Mouse (Mus musculus) liver, postnatal 0 days (tissue): Measurements from ENCODE around the gene Six6. TPM values are rescaled to one million over a fixed set of nuclear protein-coding genes. Genes with fewer than 3 reads are reported as not detected.

ENCODE experiments used
- ATAC-seq: fragments of 200-750 bp; cut with Nextera tagmentation; 2 replicates; pipeline ENCODE4 v1.8.0; 2017; ENCODE audit warnings: mild to moderate bottlenecking, moderate library complexity
- DNase-seq: peaks from one replicate; pipeline ENCODE4 v3.0.0-alpha.2; 2016
- H3K27ac ChIP-seq: fragments of 300-500 bp; sonication (generic); 2 replicates; pipeline ENCODE4 v1.5.1; 2014; ENCODE audit warnings: antibody characterized with exemption, moderate library complexity, mild to moderate bottlenecking, low read depth
- H3K27me3 ChIP-seq: fragments of 300-500 bp; sonication (generic); 2 replicates; pipeline ENCODE4 v1.6.1; 2014; ENCODE audit warnings: low read length, control low read depth, mixed read lengths; ENCODE audit not compliant: insufficient read depth
- H3K36me3 ChIP-seq: fragments of 300-500 bp; sonication (generic); replicated peaks from 2 replicates; pipeline ENCODE4 v1.6.1; 2014; ENCODE audit warnings: mild to moderate bottlenecking, control low read depth, low read length, moderate library complexity, mixed read lengths; ENCODE audit not compliant: insufficient read depth
- H3K4me1 ChIP-seq: fragments of 300-500 bp; sonication (generic); 2 replicates; pipeline ENCODE4 v1.6.1; 2014; ENCODE audit warnings: antibody characterized with exemption, mild to moderate bottlenecking, control low read depth; ENCODE audit not compliant: insufficient read depth
- H3K4me2 ChIP-seq: fragments of 300-500 bp; sonication (generic); 2 replicates; pipeline ENCODE4 v1.6.1; 2014; ENCODE audit warnings: low read depth, mild to moderate bottlenecking, low read length, moderate library complexity, mixed read lengths
- H3K4me3 ChIP-seq: fragments of 300-500 bp; sonication (generic); 2 replicates; pipeline ENCODE4 v1.5.1; 2014; ENCODE audit warnings: low read depth, low read length
- H3K9ac ChIP-seq: fragments of 300-500 bp; sonication (generic); replicated peaks from 2 replicates; pipeline ENCODE4 v1.6.1; 2014; ENCODE audit warnings: mild to moderate bottlenecking, moderate library complexity
- H3K9me3 ChIP-seq: fragments of 300-500 bp; sonication (generic); 2 replicates; pipeline ENCODE4 v1.6.1; 2016; ENCODE audit warnings: mild to moderate bottlenecking, control low read depth, low read length, mixed read lengths
- CTCF ChIP-seq: sonication (generic); IDR thresholded peaks from 2 replicates; pipeline ENCODE4 v1.5.1; 2016; ENCODE audit warnings: antibody characterized with exemption, low read depth
- EP300 ChIP-seq: IDR thresholded peaks from 2 replicates; pipeline ENCODE4 v1.6.1; 2016; ENCODE audit warnings: antibody characterized with exemption, low read depth, mild to moderate bottlenecking
- WGBS: fragments of 180-500 bp; shearing (Covaris S2); extraction: QIAGEN DNeasy Blood & Tissue Kit; methylation state at CpG from one replicate; pipeline ENCODE4 v1.1.7; 2014; ENCODE audit not compliant: insufficient replicate concordance; 5-methylcytosine and 5-hydroxymethylcytosine counted together
- polyA plus RNA-seq: library from polyadenylated mRNA; unstranded; fragments of >200 nt; fragmentation: Nextera tagmentation; extraction: Ambion mirVana; gene quantifications from 2 replicates; pipeline ENCODE4 v1.2.1, GENCODE M21; 2015

The Six6 gene
- polyA plus RNA-seq, 1 experiment from 2014 or later: not detected

DNA sequence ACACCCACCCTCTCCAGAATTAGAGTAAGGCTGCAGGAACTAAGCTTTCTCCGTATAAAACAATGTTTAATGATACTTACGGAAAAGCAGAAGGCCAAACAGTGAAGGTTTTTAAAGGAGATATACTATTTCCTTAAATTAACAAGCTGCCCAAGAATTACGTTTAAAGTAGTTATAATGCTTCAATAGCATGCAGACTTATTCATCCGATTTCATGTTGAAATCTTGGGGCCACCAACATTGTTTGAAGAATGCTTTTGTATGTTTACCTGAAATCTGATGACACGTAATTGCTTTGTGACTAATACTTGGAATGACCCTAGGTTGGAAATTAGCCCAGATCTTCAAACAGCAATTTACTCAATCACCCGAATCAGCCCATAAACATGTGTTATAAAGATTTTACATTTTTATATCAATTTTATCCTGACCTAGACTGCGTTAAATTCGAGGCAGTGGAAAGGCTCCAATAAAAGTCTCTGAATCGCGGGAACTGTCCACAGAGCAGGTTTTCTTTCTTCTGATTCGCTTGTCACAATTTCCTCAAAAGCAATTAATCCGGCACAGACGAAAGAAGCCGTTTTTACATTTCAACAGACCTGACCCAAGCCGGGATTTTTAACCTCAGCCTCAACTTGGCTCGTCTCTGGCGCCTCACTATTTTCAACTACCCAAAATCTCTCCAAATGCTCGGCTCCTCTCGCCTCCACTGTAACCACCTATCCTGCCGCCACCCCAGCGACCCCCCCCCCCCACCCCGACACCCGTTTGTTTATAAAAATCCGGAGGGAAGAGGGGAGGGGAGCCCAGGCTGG is 4.9 kb downstream of the Six6 start:
- Histone ChIP-seq H3K27me3 (peaks cover 96% of the 10 kb centered on the region), H3K9ac (no peak overlapping the region), H3K27ac (no peak overlapping the region), H3K4me3 (peak overlapping the region; percentile 29), H3K9me3 (no peaks in the 10 kb centered on the region), H3K4me1 (peaks cover 7% of the 10 kb centered on the region; the same call in 1 of the 2 replicates), H3K36me3 (no peaks in the 10 kb centered on the region), H3K4me2 (peak overlapping the region; percentile 58)
- no peak for DNase-seq
- 4% methylated on average over 23 of the region's 24 CpGs for WGBS
- TF ChIP-seq CTCF: no peak
- no peak for TF ChIP-seq EP300
- ATAC-seq: no peak

DNA sequence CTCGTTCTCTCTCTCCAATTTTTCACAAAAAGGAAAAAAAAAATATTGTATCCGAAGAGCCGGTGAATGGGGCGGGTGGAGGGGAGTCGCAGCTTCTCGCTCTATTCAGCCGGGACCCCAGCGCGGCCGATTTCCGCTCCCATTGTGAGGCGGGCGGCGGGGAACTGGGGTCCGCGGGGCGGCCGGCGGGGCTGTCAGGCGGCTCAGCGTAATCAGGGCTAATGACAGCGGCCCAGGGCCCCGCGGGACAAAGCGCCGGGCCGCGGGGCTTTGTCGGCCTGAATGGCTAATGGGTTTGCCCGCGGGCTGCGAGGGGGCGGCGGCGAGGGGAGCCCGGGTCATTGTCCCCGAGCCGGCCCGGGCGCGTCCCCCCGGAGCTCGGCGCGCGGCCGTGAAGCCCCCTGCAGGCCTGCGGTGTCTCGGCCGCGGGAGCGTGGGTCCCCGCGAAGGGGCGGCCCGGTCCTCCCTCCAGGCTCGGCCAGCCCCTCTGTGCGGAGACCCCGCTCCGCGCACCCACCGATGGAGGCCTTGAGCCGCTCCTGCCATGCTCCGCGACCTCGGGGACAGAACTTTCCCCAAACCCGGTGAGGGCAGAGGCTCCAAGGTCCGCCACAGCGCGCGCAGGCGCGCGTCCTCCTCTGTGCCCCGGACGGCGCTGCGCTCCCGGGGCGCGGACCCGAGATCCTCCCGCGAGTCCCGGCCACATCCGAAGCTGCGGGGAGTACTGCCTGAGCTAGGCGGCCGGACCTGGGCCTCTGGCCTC is 5.8 kb downstream of the Six6 start:
- Histone ChIP-seq H3K9me3 (no peaks in the 10 kb centered on the region), H3K4me2 (peak overlapping the region; percentile 58), H3K36me3 (no peaks in the 10 kb centered on the region), H3K4me3 (peak overlapping the region; percentile 29), H3K27ac (no peak overlapping the region), H3K27me3 (peaks cover 90% of the 10 kb centered on the region), H3K4me1 (peaks cover 7% of the 10 kb centered on the region; the same call in 1 of the 2 replicates), H3K9ac (no peak overlapping the region)
- no peak for TF ChIP-seq EP300
- no peak for TF ChIP-seq CTCF
- DNase-seq (no peak), ATAC-seq (no peak)
- WGBS: under 1% methylated on average over 55 of the region's 89 CpGs

DNA sequence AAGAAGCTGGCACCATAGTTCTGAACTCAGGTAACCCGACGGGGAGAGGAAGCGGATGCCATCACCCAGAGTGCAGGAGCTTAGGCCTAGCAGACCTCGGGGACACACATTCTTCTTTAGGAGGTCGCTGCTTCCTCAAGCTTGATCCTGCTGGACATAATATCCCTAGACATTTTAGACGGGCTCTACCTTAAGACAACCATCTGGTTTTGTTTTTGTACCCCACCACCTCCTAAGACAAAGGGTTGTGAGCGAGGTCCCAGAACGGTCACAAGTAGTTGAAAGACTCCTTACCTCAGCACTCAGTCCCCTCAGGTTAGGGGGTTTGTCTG is 6.3 kb downstream of the Six6 start:
- Histone ChIP-seq H3K27ac (no peak overlapping the region), H3K4me1 (peaks cover 7% of the 10 kb centered on the region; the same call in 1 of the 2 replicates), H3K9me3 (no peaks in the 10 kb centered on the region), H3K9ac (no peak overlapping the region), H3K4me2 (peak overlapping the region; percentile 58; the same call in 1 of the 2 replicates), H3K27me3 (peaks cover 85% of the 10 kb centered on the region), H3K4me3 (peak overlapping the region; percentile 29; the same call in 1 of the 2 replicates), H3K36me3 (no peaks in the 10 kb centered on the region)
- 11% methylated on average over 8 of the region's 8 CpGs for WGBS
- no peak for DNase-seq
- no peak for ATAC-seq
- TF ChIP-seq CTCF (no peak), EP300 (no peak)

- no peak for ATAC-seq
- no peak for TF ChIP-seq EP300
- TF ChIP-seq CTCF: no peak
Observed at GRCm38 (mm10) chr12:72946805-72947204, 7.1 kb downstream of the Six6 start.

GRCm38 (mm10) chr12:72947335-72947734 is 7.6 kb downstream of the Six6 start:
- no peak overlapping the region for H3K4me2 ChIP-seq
- TF ChIP-seq EP300: no peak
- TF ChIP-seq CTCF: no peak
- ATAC-seq (no peak), DNase-seq (no peak)
- H3K27me3 ChIP-seq: peaks cover 74% of the 10 kb centered on the region
- H3K9me3 ChIP-seq: no peaks in the 10 kb centered on the region
- H3K4me3 ChIP-seq: no peak overlapping the region
- H3K4me1 ChIP-seq: peaks cover 7% of the 10 kb centered on the region; the same call in 1 of the 2 replicates
- no peak overlapping the region for H3K9ac ChIP-seq
- no peak overlapping the region for H3K27ac ChIP-seq
- no peaks in the 10 kb centered on the region for H3K36me3 ChIP-seq
- 27% methylated on average over 2 of the region's 2 CpGs for WGBS

More at GRCm38 (mm10) chr12:72946805-72947204, 7.1 kb downstream of the Six6 start:
- Histone ChIP-seq H3K27me3 (peaks cover 79% of the 10 kb centered on the region), H3K4me1 (peaks cover 7% of the 10 kb centered on the region; the same call in 1 of the 2 replicates), H3K4me3 (no peak overlapping the region), H3K4me2 (no peak overlapping the region), H3K27ac (no peak overlapping the region), H3K9ac (no peak overlapping the region), H3K9me3 (no peaks in the 10 kb centered on the region), H3K36me3 (no peaks in the 10 kb centered on the region)
- no peak for DNase-seq

DNA sequence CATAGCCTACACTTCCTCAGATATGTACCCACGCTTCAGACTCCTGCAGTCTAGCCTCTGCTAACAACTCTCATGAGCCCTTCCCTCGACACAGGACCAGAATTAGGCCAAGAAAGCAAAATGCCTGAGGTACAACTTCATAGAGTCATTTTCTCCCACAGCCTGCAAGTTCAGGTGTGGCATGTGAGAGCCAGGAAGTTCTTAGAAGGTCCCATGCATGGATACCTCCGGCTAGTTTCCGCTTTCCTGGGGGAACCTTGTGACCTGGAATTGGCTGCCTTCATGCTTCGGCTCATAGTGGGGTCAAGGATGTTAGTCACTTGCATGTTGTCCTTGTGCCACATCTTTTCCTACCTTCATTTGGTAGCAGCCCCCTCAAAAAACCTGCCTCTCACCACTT is 13.4 kb downstream of the Six6 start:
- ATAC-seq (no peak), DNase-seq (no peak)
- no peak overlapping the region for H3K9ac ChIP-seq
- H3K27me3 ChIP-seq: peaks cover 18% of the 10 kb centered on the region
- no peak overlapping the region for H3K4me3 ChIP-seq
- no peak overlapping the region for H3K4me2 ChIP-seq
- no peaks in the 10 kb centered on the region for H3K36me3 ChIP-seq
- H3K9me3 ChIP-seq: no peaks in the 10 kb centered on the region
- 74% methylated on average over 5 of the region's 5 CpGs for WGBS
- no peaks in the 10 kb centered on the region for H3K4me1 ChIP-seq
- H3K27ac ChIP-seq: no peak overlapping the region
- TF ChIP-seq CTCF: no peak
- no peak for TF ChIP-seq EP300
